Mouse (Mus musculus): ENCODE data around the gene Rasef. TPM values are rescaled to one million over a fixed set of nuclear protein-coding genes. Genes with fewer than 3 reads are reported as not detected.

Rasef gene
- polyA plus RNA-seq, 1 experiment from 2014 or later = 0.61 TPM

GRCm38 (mm10) chr4:73775266-73775665, 15.5 kb downstream of the Rasef start:
- H3K4me2 ChIP-seq (ENCODE audit: low read length) = no peak overlapping the region
- H3K27me3 ChIP-seq (ENCODE audit: control insufficient read depth, insufficient read depth, low read length) = no peaks in the 10 kb centered on the region
- H3K9me3 ChIP-seq (ENCODE audit: control insufficient read depth, low read length) = no peaks in the 10 kb centered on the region
- no peak for ATAC-seq (ENCODE audit: insufficient number of reproducible peaks, insufficient read depth, low FRiP score, low read depth)
- no peaks in the 10 kb centered on the region for H3K36me3 ChIP-seq (ENCODE audit: control insufficient read depth, insufficient read depth, low read length)
- H3K9ac ChIP-seq (ENCODE audit: low read length) = no peak overlapping the region
- no peaks in the 10 kb centered on the region for H3K4me1 ChIP-seq (ENCODE audit: control insufficient read depth in 2 of 2, insufficient read depth in 2 of 2, low read length in 2 of 2)
- H3K27ac ChIP-seq (replicated peaks in 1 of 2; ENCODE audit: control insufficient read depth in 1 of 2, insufficient read depth in 1 of 2, low read depth in 2 of 2, low read length in 2 of 2) = no peak overlapping the region
- 87% methylated on average over 2 of the region's 2 CpGs for WGBS
- H3K4me3 ChIP-seq (ENCODE audit: control insufficient read depth in 1 of 2, insufficient read depth in 1 of 2, low read depth in 1 of 2, low read length in 2 of 2) = no peak overlapping the region

GRCm38 (mm10) chr4:73773831-73774810, 16.7 kb downstream of the Rasef start:
- no peaks in the 10 kb centered on the region for H3K27me3 ChIP-seq (ENCODE audit: control insufficient read depth, insufficient read depth, low read length)
- H3K9me3 ChIP-seq (ENCODE audit: control insufficient read depth, low read length) = no peaks in the 10 kb centered on the region
- H3K4me2 ChIP-seq (ENCODE audit: low read length) = no peak overlapping the region
- no peak overlapping the region for H3K27ac ChIP-seq (replicated peaks in 1 of 2; ENCODE audit: control insufficient read depth in 1 of 2, insufficient read depth in 1 of 2, low read depth in 2 of 2, low read length in 2 of 2)
- H3K36me3 ChIP-seq (ENCODE audit: control insufficient read depth, insufficient read depth, low read length) = no peaks in the 10 kb centered on the region
- no peak overlapping the region for H3K9ac ChIP-seq (ENCODE audit: low read length)
- no peaks in the 10 kb centered on the region for H3K4me1 ChIP-seq (ENCODE audit: control insufficient read depth in 2 of 2, insufficient read depth in 2 of 2, low read length in 2 of 2)
- 55% methylated on average over 5 of the region's 5 CpGs for WGBS
- no peak overlapping the region for H3K4me3 ChIP-seq (ENCODE audit: control insufficient read depth in 1 of 2, insufficient read depth in 1 of 2, low read depth in 1 of 2, low read length in 2 of 2)
- ATAC-seq (ENCODE audit: insufficient number of reproducible peaks, insufficient read depth, low FRiP score, low read depth) = no peak

GRCm38 (mm10) chr4:73772028-73772427, 18.8 kb downstream of the Rasef start:
- H3K4me2 ChIP-seq (ENCODE audit: low read length) = no peak overlapping the region
- no peak overlapping the region for H3K27ac ChIP-seq (replicated peaks in 1 of 2; ENCODE audit: control insufficient read depth in 1 of 2, insufficient read depth in 1 of 2, low read depth in 2 of 2, low read length in 2 of 2)
- no peak overlapping the region for H3K4me3 ChIP-seq (ENCODE audit: control insufficient read depth in 1 of 2, insufficient read depth in 1 of 2, low read depth in 1 of 2, low read length in 2 of 2)
- ATAC-seq (ENCODE audit: insufficient number of reproducible peaks, insufficient read depth, low FRiP score, low read depth) = no peak
- H3K27me3 ChIP-seq (ENCODE audit: control insufficient read depth, insufficient read depth, low read length) = no peaks in the 10 kb centered on the region
- H3K36me3 ChIP-seq (ENCODE audit: control insufficient read depth, insufficient read depth, low read length) = no peaks in the 10 kb centered on the region
- no peak overlapping the region for H3K9ac ChIP-seq (ENCODE audit: low read length)
- H3K9me3 ChIP-seq (ENCODE audit: control insufficient read depth, low read length) = no peaks in the 10 kb centered on the region
- H3K4me1 ChIP-seq (ENCODE audit: control insufficient read depth in 2 of 2, insufficient read depth in 2 of 2, low read length in 2 of 2) = no peaks in the 10 kb centered on the region

- no peak overlapping the region for H3K4me2 ChIP-seq (ENCODE audit: low read length)
Observed at GRCm38 (mm10) chr4:73770592-73770991, 20.2 kb downstream of the Rasef start.

GRCm38 (mm10) chr4:73768156-73768555, 22.6 kb downstream of the Rasef start:
- H3K36me3 ChIP-seq (ENCODE audit: control insufficient read depth, insufficient read depth, low read length) = no peaks in the 10 kb centered on the region
- no peak overlapping the region for H3K4me3 ChIP-seq (ENCODE audit: control insufficient read depth in 1 of 2, insufficient read depth in 1 of 2, low read depth in 1 of 2, low read length in 2 of 2)
- no peak for ATAC-seq (ENCODE audit: insufficient number of reproducible peaks, insufficient read depth, low FRiP score, low read depth)
- 78% methylated on average over 3 of the region's 3 CpGs for WGBS
- H3K9ac ChIP-seq (ENCODE audit: low read length) = no peak overlapping the region
- H3K4me2 ChIP-seq (ENCODE audit: low read length) = no peak overlapping the region
- H3K27ac ChIP-seq (replicated peaks in 1 of 2; ENCODE audit: control insufficient read depth in 1 of 2, insufficient read depth in 1 of 2, low read depth in 2 of 2, low read length in 2 of 2) = no peak overlapping the region
- no peaks in the 10 kb centered on the region for H3K27me3 ChIP-seq (ENCODE audit: control insufficient read depth, insufficient read depth, low read length)
- no peaks in the 10 kb centered on the region for H3K9me3 ChIP-seq (ENCODE audit: control insufficient read depth, low read length)
- no peaks in the 10 kb centered on the region for H3K4me1 ChIP-seq (ENCODE audit: control insufficient read depth in 2 of 2, insufficient read depth in 2 of 2, low read length in 2 of 2)

More at GRCm38 (mm10) chr4:73770592-73770991, 20.2 kb downstream of the Rasef start:
- Histone ChIP-seq H3K9ac (ENCODE audit: low read length) (no peak overlapping the region), H3K27ac (replicated peaks in 1 of 2; ENCODE audit: control insufficient read depth in 1 of 2, insufficient read depth in 1 of 2, low read depth in 2 of 2, low read length in 2 of 2) (no peak overlapping the region), H3K9me3 (ENCODE audit: control insufficient read depth, low read length) (no peaks in the 10 kb centered on the region), H3K27me3 (ENCODE audit: control insufficient read depth, insufficient read depth, low read length) (no peaks in the 10 kb centered on the region), H3K36me3 (ENCODE audit: control insufficient read depth, insufficient read depth, low read length) (no peaks in the 10 kb centered on the region), H3K4me1 (ENCODE audit: control insufficient read depth in 2 of 2, insufficient read depth in 2 of 2, low read length in 2 of 2) (no peaks in the 10 kb centered on the region), H3K4me3 (ENCODE audit: control insufficient read depth in 1 of 2, insufficient read depth in 1 of 2, low read depth in 1 of 2, low read length in 2 of 2) (no peak overlapping the region)
- ATAC-seq (ENCODE audit: insufficient number of reproducible peaks, insufficient read depth, low FRiP score, low read depth) = no peak

GRCm38 (mm10) chr4:73748219-73748618, 42.6 kb downstream of the Rasef start:
- no peak overlapping the region for H3K4me3 ChIP-seq (ENCODE audit: control insufficient read depth in 1 of 2, insufficient read depth in 1 of 2, low read depth in 1 of 2, low read length in 2 of 2)
- H3K27ac ChIP-seq (replicated peaks in 1 of 2; ENCODE audit: control insufficient read depth in 1 of 2, insufficient read depth in 1 of 2, low read depth in 2 of 2, low read length in 2 of 2) = no peak overlapping the region
- no peak for ATAC-seq (ENCODE audit: insufficient number of reproducible peaks, insufficient read depth, low FRiP score, low read depth)
- no peaks in the 10 kb centered on the region for H3K36me3 ChIP-seq (ENCODE audit: control insufficient read depth, insufficient read depth, low read length)
- no peak overlapping the region for H3K9ac ChIP-seq (ENCODE audit: low read length)
- WGBS = 81% methylated on average over 5 of the region's 5 CpGs
- H3K4me2 ChIP-seq (ENCODE audit: low read length) = no peak overlapping the region
- H3K9me3 ChIP-seq (ENCODE audit: control insufficient read depth, low read length) = no peaks in the 10 kb centered on the region
- H3K27me3 ChIP-seq (ENCODE audit: control insufficient read depth, insufficient read depth, low read length) = no peaks in the 10 kb centered on the region
- no peaks in the 10 kb centered on the region for H3K4me1 ChIP-seq (ENCODE audit: control insufficient read depth in 2 of 2, insufficient read depth in 2 of 2, low read length in 2 of 2)

- H3K4me3 ChIP-seq (ENCODE audit: control insufficient read depth in 1 of 2, insufficient read depth in 1 of 2, low read depth in 1 of 2, low read length in 2 of 2) = no peak overlapping the region
- no peaks in the 10 kb centered on the region for H3K9me3 ChIP-seq (ENCODE audit: control insufficient read depth, low read length)
- H3K4me2 ChIP-seq (ENCODE audit: low read length) = no peak overlapping the region
- H3K27ac ChIP-seq (replicated peaks in 1 of 2; ENCODE audit: control insufficient read depth in 1 of 2, insufficient read depth in 1 of 2, low read depth in 2 of 2, low read length in 2 of 2) = no peak overlapping the region
- WGBS = 86% methylated on average over 3 of the region's 3 CpGs
- H3K27me3 ChIP-seq (ENCODE audit: control insufficient read depth, insufficient read depth, low read length) = no peaks in the 10 kb centered on the region
- no peak for ATAC-seq (ENCODE audit: insufficient number of reproducible peaks, insufficient read depth, low FRiP score, low read depth)
- H3K4me1 ChIP-seq (ENCODE audit: control insufficient read depth in 2 of 2, insufficient read depth in 2 of 2, low read length in 2 of 2) = no peaks in the 10 kb centered on the region
- H3K9ac ChIP-seq (ENCODE audit: low read length) = no peak overlapping the region
- H3K36me3 ChIP-seq (ENCODE audit: control insufficient read depth, insufficient read depth, low read length) = no peaks in the 10 kb centered on the region
Observed at GRCm38 (mm10) chr4:73739439-73739838, 51.4 kb downstream of the Rasef start.

GRCm38 (mm10) chr4:73719819-73720218, 71.0 kb downstream of the Rasef start:
- Histone ChIP-seq H3K9ac (ENCODE audit: low read length) (no peak overlapping the region), H3K27me3 (ENCODE audit: control insufficient read depth, insufficient read depth, low read length) (no peaks in the 10 kb centered on the region), H3K4me3 (ENCODE audit: control insufficient read depth in 1 of 2, insufficient read depth in 1 of 2, low read depth in 1 of 2, low read length in 2 of 2) (no peak overlapping the region), H3K36me3 (ENCODE audit: control insufficient read depth, insufficient read depth, low read length) (no peaks in the 10 kb centered on the region), H3K4me2 (ENCODE audit: low read length) (no peak overlapping the region), H3K27ac (replicated peaks in 1 of 2; ENCODE audit: control insufficient read depth in 1 of 2, insufficient read depth in 1 of 2, low read depth in 2 of 2, low read length in 2 of 2) (no peak overlapping the region), H3K9me3 (ENCODE audit: control insufficient read depth, low read length) (no peaks in the 10 kb centered on the region), H3K4me1 (ENCODE audit: control insufficient read depth in 2 of 2, insufficient read depth in 2 of 2, low read length in 2 of 2) (no peaks in the 10 kb centered on the region)
- ATAC-seq (ENCODE audit: insufficient number of reproducible peaks, insufficient read depth, low FRiP score, low read depth) = no peak
